ENCODE assay signal across 8 mouse cellular contexts in the genomic region with DNA sequence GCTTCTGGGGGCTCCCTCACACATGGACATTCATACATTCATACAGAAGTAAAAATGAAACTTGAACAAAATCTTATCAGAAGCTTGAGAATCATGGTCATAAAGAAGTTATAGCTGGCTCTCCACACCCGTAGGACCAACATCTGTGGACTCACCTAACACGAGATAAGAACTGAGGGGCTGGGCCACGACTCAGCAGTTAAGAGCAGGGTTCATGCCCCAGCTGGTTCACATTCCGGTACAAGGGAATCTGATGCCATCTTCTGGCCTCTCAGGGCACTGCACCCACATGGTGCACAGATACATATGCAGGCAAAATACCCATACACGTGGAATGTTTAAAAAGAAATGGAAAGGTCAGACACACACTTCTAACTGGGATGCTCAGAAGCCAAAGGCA. TPM values are rescaled to one million over a fixed set of nuclear protein-coding genes. Genes with fewer than 3 reads are reported as not detected.
DNase-seq lines count a peak whose midpoint lies in the region; ATAC-seq and TF ChIP-seq lines count a peak whose summit lies in the region.

No protein-coding gene starts in this region.

- no peak overlapping the region for H3K4me3 ChIP-seq in hindbrain, embryonic 14.5 days (replicated peaks; ENCODE audit: low read length)
- no peak overlapping the region for H3K4me3 ChIP-seq in hindbrain, embryonic 16.5 days (ENCODE audit: low read length)
- H3K4me3 ChIP-seq in G1E (ENCODE audit: low read depth, low read length), result no peak overlapping the region
- H3K4me3 ChIP-seq in left cerebral cortex, adult 2 months, result no peak overlapping the region

- H3K27me3 ChIP-seq in hindbrain, embryonic 14.5 days (ENCODE audit: control insufficient read depth, insufficient read depth, low read length), result no peaks in the 10 kb centered on the region
- no peaks in the 10 kb centered on the region for H3K27me3 ChIP-seq in hindbrain, embryonic 16.5 days (replicated peaks; ENCODE audit: control insufficient read depth, insufficient read depth, low read length)
- H3K27me3 ChIP-seq in G1E (ENCODE audit: insufficient read depth, low read length), result no peaks in the 10 kb centered on the region

- intact Hi-C loops in left cerebral cortex, adult 2 months (cut with DNase I), result no loop called here

- H3K4me1 ChIP-seq in hindbrain, embryonic 14.5 days (replicated peaks; ENCODE audit: control insufficient read depth, insufficient read depth, low read length), result peaks cover 9% of the 10 kb centered on the region; the same call in 1 of the 2 replicates
- H3K4me1 ChIP-seq in hindbrain, embryonic 16.5 days (ENCODE audit: control insufficient read depth, insufficient read depth, low read depth, low read length), result peaks cover 3% of the 10 kb centered on the region; the same call in 1 of the 2 replicates
- H3K4me1 ChIP-seq in G1E (ENCODE audit: insufficient read depth, low read depth, low read length), result peaks cover 27% of the 10 kb centered on the region

- WGBS in hindbrain, embryonic 14.5 days, result 26% methylated on average over 5 of the region's 5 CpGs
- WGBS in hindbrain, embryonic 16.5 days, result 18% methylated on average over 5 of the region's 5 CpGs

- no peaks in the 10 kb centered on the region for H3K36me3 ChIP-seq in hindbrain, embryonic 14.5 days (replicated peaks; ENCODE audit: control insufficient read depth, insufficient read depth)
- peaks cover under 1% of the 10 kb centered on the region; the same call in 1 of the 2 replicates for H3K36me3 ChIP-seq in hindbrain, embryonic 16.5 days (ENCODE audit: control insufficient read depth, insufficient read depth, low read length)
- peaks cover 21% of the 10 kb centered on the region for H3K36me3 ChIP-seq in G1E (replicated peaks)

- DNase-seq in hindbrain, embryonic 14.5 days (ENCODE audit: low spot score), result peak; percentile 64
- peak; percentile 27 for DNase-seq in G1E (ENCODE audit: low spot score)
- DNase-seq in c-Kit-positive CD71-positive TER-119-positive erythroid progenitor cells, embryonic 14.5 days (ENCODE audit: low spot score), result peak; percentile 85
- peak; percentile 38 to 68 for DNase-seq in gastrocnemius, postnatal 4 days (ENCODE audit: low spot score in 2 of 2)
- peak; percentile 20 to 33 for DNase-seq in left cerebral cortex, adult 2 months (ENCODE audit: extremely low spot score in 1 of 2, low spot score in 2 of 2)
- peak; percentile 82 for DNase-seq in mesoderm, embryonic 11.5 days (ENCODE audit: low read depth, low spot score)
- peak; percentile 11 to 30 for DNase-seq in thymus, adult 18-20 months

- TF ChIP-seq CTCF in G1E (IDR thresholded peaks at IDR 0.05; ENCODE audit: low read depth, low read length), result peak; percentile 81
- TF ChIP-seq CTCF in left cerebral cortex, adult 2 months (IDR thresholded peaks at IDR 0.05), result peak; percentile 58

- H3K27ac ChIP-seq in hindbrain, embryonic 14.5 days, result no peak overlapping the region
- no peak overlapping the region for H3K27ac ChIP-seq in hindbrain, embryonic 16.5 days (ENCODE audit: low read depth, low read length)
- H3K27ac ChIP-seq in left cerebral cortex, adult 2 months, result no peak overlapping the region

- no peak for ATAC-seq in hindbrain, embryonic 14.5 days (ENCODE audit: low FRiP score)
- no peak for ATAC-seq in hindbrain, embryonic 16.5 days
- ATAC-seq in G1E (ENCODE audit: extremely low read depth, insufficient number of reproducible peaks, low FRiP score, poor library complexity, severe bottlenecking), result no peak

- no peak overlapping the region for H3K4me2 ChIP-seq in hindbrain, embryonic 14.5 days (replicated peaks)
- no peak overlapping the region for H3K4me2 ChIP-seq in hindbrain, embryonic 16.5 days (ENCODE audit: low read length)

- H3K9me3 ChIP-seq in hindbrain, embryonic 14.5 days (ENCODE audit: control insufficient read depth, low read length), result no peaks in the 10 kb centered on the region
- no peaks in the 10 kb centered on the region for H3K9me3 ChIP-seq in hindbrain, embryonic 16.5 days (ENCODE audit: control insufficient read depth, low read length)
- H3K9me3 ChIP-seq in G1E (replicated peaks), result no peaks in the 10 kb centered on the region

- no peak overlapping the region for H3K9ac ChIP-seq in hindbrain, embryonic 14.5 days
- H3K9ac ChIP-seq in hindbrain, embryonic 16.5 days (ENCODE audit: low read depth, low read length), result no peak overlapping the region

RNA-seq across cellular contexts. Expression of gene Zswim7, which starts 3.1 kb away (rescaled TPM):
- 16.2 and 18.0 TPM in 2 replicates for polyA plus RNA-seq in hindbrain, embryonic 14.5 days (2014; fragmentation: Nextera tagmentation; extraction: Ambion mirVana)
- 18.4 and 21.9 TPM in 2 replicates for polyA plus RNA-seq in hindbrain, embryonic 16.5 days (2015; fragmentation: Nextera tagmentation; extraction: Ambion mirVana)
- total RNA-seq in G1E (2014; fragmentation: Nextera tagmentation), result 12.8 and 13.8 TPM in 2 replicates
- total RNA-seq in G1E (2017), result 15.3 and 21.5 TPM in 2 replicates
- polyA plus RNA-seq in G1E (2012), result 3.4 and 4.5 TPM in 2 replicates
- 10 to 100 TPM; 10.6 to 13.8 TPM for total RNA-seq in gastrocnemius, postnatal 4 days (2021)
- 10 to 100 TPM; 14.8 to 16.4 TPM for total RNA-seq in left cerebral cortex, adult 2 months (2021)

RNA-seq across cellular contexts. Expression of gene Ttc19, which starts 3.2 kb away (rescaled TPM):
- polyA plus RNA-seq in hindbrain, embryonic 14.5 days (2014; fragmentation: Nextera tagmentation; extraction: Ambion mirVana), result 36.2 and 42.9 TPM in 2 replicates
- polyA plus RNA-seq in hindbrain, embryonic 16.5 days (2015; fragmentation: Nextera tagmentation; extraction: Ambion mirVana), result 41.6 and 42.3 TPM in 2 replicates
- total RNA-seq in G1E (2014; fragmentation: Nextera tagmentation), result 33.2 and 33.9 TPM in 2 replicates
- 16.0 and 16.2 TPM in 2 replicates for total RNA-seq in G1E (2017)
- 4.2 and 6.2 TPM in 2 replicates for polyA plus RNA-seq in G1E (2012)
- 10 to 100 TPM; 16.1 to 18.2 TPM for total RNA-seq in gastrocnemius, postnatal 4 days (2021)
- 10 to 100 TPM; 86.5 to 92.0 TPM for total RNA-seq in left cerebral cortex, adult 2 months (2021)

RNA-seq across cellular contexts. Expression of gene Adora2b, which starts 29.2 kb away (rescaled TPM):
- 5.7 and 5.8 TPM in 2 replicates for polyA plus RNA-seq in hindbrain, embryonic 14.5 days (2014; fragmentation: Nextera tagmentation; extraction: Ambion mirVana)
- polyA plus RNA-seq in hindbrain, embryonic 16.5 days (2015; fragmentation: Nextera tagmentation; extraction: Ambion mirVana), result 6.7 and 8.8 TPM in 2 replicates
- total RNA-seq in G1E (2014; fragmentation: Nextera tagmentation), result not detected in 2 replicates
- total RNA-seq in G1E (2017), result 0.16 and 0.29 TPM in 2 replicates
- polyA plus RNA-seq in G1E (2012), result 0.03 and 0.04 TPM in 2 replicates
- 1 to 10 TPM; 2.3 to 2.4 TPM for total RNA-seq in gastrocnemius, postnatal 4 days (2021)
- 1 to 10 TPM; 5.3 to 7.8 TPM for total RNA-seq in left cerebral cortex, adult 2 months (2021)

Comparison
In these comparisons a context has a peak if more than half of its experiments do, and no peak if none do; other contexts are left out.
1. DNase-seq: peak in every context shown above with its lines; median percentile 85 in c-Kit-positive CD71-positive TER-119-positive erythroid progenitor cells, embryonic 14.5 days; 82 in mesoderm, embryonic 11.5 days; 64 in hindbrain, embryonic 14.5 days; 53 in gastrocnemius, postnatal 4 days; 27 in G1E; 26 in left cerebral cortex, adult 2 months; 20 in thymus, adult 18-20 months.